Mouse (Mus musculus) right cerebral cortex, adult 18-20 months (tissue): ENCODE measurements at regions not wholly inside any gene's neighbourhood (a gene's known extent, or its start where the extent isn't known, plus 50 kb on each side); places are given as distances from the start of the nearest gene placed in this dataset.

Experiments
- DNase-seq: peaks from one replicate; pipeline ENCODE4 v3.0.0; 2022; ENCODE audit warnings: mixed read lengths

DNA sequence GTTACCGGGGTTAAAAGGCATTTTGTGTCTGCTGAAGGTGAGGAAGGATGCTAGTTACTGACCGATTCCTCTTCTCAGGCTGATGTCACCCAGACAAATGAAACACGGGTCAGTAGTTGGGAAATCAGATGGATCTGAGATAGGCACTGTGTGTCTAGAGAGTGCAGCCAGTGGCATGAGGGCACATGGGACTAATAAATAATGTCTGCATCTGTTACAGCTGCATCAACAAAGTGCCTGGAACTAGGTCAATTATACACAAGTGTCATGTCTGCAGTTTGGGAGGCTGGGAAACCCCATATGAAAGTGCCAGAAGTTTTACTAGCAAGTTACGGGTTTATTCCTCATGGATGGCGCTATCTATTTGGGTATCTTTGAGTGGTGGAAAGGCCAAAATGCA is 68.8 kb downstream of the Cxcl12 start:
- no peak for DNase-seq

DNA sequence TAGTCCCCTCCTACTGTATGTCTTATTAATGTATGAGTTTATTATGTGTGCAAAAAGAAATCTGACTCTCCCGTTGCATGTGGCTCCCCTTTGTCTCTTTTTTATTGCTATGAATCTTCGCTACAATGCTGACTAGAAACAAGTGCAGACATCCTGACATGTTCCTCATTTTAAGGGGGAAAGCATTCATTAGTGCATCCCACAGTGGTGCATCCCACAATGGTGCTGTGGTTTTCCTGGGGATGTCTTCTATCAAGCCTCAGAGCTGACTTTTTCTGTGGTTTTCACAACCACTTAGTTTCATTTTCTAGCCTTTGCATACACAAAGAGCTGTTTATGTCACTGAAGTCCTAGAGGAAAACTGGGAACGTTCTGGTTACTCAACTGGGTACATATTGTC is 72.9 kb downstream of the Cxcl12 start:
- no peak for DNase-seq

DNA sequence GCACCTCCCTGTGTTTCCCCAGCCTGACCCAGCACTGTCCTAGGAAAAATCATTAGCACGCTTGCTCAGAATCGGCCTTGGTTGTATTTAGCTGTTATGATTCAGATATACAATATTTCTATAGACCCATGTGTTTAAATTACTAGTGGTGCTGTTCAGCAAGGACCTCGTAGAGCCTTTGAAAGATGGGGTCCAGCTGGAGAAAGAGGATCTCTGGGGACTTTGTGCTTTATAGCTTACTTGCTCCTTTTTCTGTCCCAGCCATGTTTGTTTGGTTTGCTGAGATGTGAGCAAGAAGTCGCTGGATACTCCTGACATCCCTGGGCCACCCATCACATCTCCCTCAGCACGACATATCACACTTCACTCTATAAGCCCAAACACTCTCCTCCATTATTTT is 77.1 kb downstream of the Cxcl12 start:
- DNase-seq: no peak

DNA sequence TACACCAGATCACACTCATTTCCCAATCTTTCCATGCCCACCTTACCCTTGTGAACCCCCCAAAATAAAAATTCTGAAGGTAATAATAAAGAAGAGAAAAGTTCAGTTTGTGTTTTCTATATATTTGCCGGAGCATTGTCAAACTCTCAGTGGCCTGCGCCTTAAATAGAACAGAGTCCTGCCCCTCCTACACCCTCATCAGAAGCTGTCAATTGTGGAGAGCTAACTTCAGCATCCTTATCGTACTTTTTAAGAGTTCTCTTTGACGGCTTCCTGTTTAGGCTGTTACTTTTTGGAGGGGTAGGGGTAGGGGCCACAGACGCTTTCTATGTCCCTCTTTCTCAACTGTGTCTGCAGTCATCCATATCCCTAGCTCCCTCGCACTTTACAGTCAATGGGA is 77.5 kb downstream of the Cxcl12 start:
- DNase-seq: no peak

DNA sequence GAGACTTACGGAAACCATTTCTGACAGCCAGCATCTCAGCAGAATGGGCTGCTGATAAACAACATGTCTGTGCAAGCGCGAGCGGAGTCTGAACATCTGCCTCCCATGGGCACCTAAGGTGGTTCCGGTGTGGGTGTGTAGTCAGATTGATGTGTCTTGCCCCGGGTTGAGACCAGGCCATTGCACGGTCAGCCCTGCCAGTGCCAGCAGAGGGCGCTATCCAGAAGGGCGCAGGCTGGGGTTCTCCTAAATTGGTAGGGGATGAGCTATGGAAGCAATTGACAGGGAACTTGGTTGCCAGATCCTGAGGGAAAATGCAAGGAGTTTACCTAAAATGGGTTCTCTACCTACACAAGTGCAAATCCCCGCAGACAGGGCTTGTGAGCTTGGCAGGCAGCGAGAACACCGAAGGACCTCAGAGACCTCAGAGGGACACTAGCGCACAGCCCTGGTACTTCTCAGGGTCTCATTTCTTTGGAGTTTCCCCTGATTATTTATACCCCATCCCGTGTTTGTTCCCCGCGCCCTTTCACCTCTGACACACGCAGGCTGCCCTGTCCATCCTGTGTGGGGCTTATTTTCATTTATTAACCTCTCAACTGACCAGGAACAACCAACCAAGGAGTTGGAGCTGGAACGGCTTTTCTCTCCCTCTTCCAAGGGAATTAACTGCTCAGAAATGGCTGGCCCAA is 81.0 kb downstream of the Cxcl12 start:
- no peak for DNase-seq

DNA sequence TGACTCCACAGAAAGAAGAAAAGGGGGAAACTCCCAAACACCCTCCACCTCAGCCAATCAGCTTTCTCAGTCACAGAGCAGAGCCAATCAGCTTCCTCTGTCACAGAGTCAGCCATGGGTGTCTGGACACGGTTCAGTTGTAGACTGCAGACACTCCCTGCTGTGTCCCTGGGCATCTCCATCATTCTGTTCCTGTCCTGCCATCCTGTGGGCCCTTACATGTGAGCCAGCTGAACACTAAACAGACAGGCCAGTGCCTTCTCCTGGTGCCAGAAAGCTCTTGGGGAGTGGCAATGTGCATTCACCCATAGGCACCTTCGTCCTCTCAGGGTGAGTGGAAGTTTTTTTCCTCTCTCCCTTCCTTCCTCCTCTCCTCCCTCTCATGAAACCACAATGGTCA is 81.7 kb downstream of the Cxcl12 start:
- DNase-seq: no peak

DNA sequence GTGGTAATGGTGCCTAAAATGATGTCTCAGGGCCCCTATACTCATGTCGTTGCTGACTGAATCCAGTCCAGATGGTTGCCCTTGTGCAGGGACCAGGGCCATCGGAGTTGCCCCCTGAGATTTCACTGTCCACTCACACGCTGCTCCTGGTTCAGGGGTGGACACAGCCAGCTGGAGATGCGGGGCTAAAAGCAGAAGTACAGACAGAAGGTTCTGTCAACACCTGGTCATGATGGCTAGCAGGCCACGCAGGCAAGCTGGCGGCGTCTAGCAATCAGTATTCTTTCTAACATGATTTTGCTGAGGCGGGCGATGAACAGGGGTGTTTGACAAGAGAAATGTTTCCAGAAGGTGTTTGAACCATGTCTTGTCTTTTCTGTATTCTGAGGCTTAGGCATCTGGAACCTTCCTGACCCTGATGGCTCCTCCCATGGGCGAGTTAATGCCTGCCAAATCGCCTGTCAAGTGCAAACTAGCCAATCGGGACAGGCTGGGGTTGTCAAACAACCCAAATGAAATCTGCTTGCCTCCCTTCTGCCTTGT is 83.1 kb downstream of the Cxcl12 start:
- no peak for DNase-seq

DNA sequence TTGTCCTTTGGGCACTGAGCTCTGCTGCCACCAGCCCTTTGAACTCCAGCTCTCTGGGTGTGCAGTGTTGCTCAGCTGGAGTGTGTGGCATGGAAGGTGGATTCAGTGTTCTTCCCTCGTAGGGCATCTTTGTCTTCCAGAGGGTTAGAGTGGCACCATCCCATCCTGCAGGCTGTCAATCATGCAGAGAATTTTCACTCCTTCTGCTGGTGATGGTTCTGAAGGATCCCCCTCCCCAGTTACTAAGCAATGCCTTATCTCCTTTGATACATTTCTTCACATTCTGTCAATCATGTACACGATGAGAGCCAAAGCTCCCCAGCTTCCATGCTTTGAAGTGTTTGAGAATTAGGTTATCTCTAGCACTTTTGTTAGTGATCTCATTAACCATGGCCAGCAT is 84.0 kb downstream of the Cxcl12 start:
- DNase-seq: no peak

DNA sequence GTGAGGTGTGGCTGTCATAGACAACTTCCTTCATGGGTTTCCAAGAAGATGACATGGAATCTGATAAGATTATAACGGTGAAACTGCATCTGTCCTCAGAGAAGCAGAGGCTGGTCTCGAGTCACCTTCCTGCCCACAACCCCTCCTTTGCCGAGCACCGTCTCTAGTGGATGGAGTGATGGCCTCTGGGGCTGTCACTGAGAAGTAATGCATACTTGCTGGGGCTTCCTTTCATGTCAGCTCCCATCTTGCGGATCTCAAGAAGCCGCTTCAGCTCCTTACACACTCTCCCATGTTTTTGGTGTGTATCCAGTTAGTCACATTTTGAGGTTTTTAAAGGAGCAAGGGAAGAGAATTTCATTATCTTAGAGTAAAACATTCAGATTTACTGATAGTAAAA is 84.7 kb downstream of the Cxcl12 start:
- no peak for DNase-seq

DNA sequence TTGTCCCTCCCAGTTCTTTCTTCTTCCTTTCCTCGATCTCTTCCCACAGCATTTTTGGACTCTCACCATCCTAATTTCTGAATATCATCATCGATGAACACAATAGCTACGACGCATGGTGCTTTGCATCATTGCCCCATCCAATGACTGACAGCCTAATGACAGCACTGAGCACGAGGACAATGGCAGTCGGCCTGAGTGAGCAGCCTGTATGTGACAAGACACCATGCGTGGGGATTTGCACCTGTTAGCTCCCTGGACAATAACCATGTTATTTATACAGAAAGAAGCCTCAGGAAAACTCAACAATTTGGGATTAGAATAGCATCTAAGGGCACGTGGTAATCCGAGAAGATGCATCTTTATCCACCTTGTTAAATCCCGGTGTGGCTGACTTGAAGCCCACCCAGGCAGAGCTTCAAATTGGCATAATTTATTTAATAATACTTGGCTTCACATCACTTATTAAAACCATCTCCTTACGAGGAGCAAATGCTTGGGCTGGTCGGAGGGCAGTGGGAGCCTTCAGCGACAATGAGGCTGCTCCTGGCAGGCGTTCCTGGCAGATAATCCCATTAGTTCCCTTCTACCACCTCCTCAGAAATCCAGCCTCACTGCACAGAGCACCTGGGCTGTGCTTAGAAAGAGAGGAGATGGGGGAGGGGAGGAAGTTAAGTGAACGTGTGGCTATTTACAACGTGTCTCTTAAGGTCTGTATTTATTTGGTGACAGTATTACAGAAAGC is 85.4 kb downstream of the Cxcl12 start:
- DNase-seq: no peak

DNA sequence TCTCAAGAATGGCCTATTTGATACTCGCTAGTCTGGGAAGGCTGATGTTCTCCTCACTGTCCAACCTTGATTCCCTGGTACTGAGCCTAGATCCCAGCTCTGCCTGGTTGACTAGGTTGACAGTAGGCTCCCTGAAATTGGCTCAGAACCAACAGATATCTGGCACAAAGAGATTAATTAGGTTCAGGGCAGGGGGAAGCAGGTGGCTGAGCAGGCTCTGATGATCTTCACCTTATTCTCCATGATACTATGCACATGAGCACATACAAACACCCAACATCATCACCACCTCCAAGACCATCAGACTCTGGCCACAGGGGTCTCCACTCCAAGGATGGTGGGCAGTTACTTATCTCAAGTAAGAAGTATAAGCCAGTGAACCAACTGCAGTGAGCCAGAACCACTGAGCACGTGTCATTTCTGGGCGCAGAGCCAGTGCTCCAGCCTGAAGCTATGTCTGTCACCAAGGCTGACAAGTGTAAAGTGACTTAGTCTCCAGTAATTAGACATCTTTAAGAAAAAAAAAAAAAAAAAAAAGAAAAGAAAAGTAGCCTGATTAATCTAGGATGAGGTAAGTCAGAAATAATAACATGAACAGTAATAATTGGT is 86.4 kb downstream of the Cxcl12 start:
- peak; percentile 46 for DNase-seq

DNA sequence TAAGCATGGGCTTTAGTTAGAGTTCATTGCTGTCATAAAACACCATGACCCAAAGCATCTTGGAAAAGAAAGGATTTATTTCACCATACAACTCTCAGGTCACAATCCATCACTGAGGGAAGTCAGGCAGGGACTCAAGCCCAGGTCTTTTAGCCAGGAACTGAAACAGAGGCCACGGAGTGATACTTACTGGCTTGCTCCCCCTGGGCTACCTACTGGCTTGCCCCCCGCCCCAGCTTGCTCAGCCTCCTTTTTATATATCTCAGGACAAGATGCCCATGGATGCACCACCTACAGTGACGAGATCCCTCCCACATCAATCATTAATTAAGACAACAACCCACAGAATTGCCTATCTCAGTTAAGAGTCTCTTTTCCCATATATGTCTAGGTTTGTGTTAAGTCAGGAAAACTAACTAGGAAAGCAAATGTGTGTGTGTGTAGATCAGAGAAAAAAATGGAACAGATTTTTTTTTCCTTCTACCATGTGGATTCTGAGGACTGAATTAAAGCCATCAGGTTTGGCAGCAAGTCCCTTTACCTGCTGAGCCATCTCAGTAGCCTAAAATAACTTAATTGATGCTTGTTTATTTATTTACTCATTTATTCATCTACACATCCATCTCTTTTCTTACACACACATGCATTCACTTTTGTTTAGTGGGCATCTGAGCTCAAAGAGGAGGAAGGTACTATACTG is 87.2 kb downstream of the Cxcl12 start:
- no peak for DNase-seq

DNA sequence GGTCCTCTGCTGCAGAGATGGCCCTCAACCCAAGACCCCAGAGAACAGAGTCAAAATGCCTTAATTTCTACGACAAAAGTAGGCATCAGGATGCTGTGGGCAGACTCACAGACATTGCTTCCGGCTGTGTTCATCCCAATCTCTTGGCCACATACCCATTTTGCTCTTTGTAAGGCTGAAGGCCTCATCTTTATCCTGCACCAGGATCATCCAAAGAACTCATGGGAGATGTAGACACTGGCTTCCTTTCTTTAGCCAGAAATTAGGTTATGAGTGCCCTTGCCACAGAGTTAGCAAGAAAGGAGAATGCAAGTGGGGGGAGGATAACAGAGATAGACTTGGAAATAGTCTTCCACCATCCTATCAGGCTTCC is 87.8 kb downstream of the Cxcl12 start:
- no peak for DNase-seq

DNA sequence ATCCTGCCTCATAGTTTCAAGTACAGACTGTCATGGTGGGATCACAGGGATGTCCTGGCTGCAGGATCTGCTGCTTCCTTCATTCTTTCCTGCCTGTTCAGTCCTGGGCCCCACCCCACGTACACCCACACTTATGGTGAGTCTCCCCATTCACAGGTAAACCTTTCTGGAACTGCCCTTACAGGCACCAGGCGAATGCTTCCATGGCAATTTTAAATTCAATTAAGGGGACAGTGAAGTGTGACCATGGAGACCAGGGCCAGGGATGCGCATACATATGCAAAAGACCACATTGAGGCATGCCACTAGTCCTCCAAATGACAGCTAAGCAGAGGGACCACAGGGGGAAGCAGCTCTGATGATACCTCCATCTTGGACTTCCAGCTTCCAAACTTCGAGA is 89.3 kb downstream of the Cxcl12 start:
- no peak for DNase-seq

DNA sequence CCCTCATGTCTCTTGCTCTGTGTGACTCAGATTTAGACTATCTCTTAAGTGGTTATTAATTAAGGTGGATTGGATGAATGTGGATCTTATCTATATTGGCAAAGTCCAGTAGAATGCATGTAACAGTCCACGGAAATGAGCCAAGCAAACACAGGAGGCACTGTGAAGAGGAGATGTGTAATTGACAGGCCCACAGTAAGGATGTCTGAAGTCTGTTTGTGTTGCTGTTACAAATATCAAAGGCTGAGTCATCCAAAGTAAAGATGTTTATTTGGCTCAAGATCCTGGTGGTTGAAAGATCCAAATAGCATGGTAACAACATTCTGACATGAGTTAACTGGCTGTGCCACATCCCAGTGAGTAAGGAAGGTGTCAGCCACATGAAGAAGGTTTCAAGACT is 99.6 kb downstream of the Cxcl12 start:
- no peak for DNase-seq

DNA sequence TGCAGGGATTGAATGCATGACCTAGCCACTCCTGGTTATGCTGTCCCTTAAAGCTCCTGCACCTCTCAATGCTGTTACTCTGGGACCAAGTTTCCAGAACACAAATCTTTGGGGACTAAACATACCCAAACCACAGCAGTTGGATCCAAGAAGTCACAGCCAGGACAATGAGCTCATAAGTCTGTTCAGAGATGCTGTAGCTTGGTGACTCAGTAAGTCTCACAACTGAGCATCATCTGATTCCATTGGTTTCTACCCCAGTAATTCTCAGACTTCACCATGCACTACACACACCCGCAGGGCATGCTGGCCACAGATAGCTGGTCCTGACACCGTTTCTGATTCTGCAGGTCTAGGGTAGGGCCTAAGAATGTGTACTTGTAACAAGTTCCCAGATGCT is 100.0 kb downstream of the Cxcl12 start:
- DNase-seq: no peak

DNA sequence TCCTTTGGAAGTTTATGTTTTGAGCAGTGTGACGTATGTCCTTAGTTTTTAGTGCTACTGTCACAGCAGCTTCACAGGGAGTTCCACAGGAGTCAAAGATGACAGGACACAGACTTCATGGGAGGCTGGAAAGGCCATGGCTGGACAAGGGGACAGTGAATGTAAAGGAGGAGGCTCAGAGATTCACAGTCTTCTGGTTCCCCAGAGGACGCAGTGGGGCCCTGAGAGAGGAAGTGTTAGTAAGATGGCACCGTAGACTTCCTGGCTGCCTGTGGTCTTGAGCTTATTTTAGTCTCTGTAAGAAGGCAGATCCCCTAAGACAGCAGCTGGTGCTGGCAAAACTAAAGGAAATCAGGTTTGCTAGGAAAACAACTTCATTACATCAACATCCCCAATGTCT is 101.9 kb downstream of the Cxcl12 start:
- DNase-seq: no peak

DNA sequence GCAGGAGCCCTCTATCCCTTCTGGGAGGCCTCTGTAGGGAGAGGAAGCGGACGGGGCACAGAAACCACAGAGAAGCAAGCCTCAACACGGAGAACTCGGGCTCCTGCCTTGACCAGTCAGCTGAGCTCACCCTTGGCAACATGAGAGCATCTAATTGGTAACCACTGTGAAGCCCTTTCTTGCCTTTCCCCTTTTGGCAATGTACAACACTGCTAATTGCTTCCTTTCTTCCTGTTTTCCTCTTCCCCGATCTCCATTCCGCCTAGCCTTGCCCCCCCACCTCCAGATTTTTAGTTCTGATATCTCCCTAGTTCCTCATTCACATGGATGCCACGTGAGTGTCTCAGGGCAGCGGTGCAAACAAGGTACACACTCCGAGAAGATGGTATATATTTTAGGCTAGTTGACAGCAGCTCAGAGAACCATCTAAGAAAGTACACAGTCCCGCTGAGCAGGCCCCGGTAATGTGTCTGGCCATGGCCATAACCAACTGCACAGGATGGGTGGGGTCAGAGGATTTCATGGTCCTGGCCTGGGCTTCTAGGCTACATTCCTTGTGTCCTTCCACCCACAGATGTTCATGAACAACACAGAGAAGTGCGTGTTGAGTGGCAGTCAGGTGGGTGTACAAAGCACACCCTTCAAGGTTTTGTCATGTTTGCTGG is 103.4 kb downstream of the Cxcl12 start:
- no peak for DNase-seq

DNA sequence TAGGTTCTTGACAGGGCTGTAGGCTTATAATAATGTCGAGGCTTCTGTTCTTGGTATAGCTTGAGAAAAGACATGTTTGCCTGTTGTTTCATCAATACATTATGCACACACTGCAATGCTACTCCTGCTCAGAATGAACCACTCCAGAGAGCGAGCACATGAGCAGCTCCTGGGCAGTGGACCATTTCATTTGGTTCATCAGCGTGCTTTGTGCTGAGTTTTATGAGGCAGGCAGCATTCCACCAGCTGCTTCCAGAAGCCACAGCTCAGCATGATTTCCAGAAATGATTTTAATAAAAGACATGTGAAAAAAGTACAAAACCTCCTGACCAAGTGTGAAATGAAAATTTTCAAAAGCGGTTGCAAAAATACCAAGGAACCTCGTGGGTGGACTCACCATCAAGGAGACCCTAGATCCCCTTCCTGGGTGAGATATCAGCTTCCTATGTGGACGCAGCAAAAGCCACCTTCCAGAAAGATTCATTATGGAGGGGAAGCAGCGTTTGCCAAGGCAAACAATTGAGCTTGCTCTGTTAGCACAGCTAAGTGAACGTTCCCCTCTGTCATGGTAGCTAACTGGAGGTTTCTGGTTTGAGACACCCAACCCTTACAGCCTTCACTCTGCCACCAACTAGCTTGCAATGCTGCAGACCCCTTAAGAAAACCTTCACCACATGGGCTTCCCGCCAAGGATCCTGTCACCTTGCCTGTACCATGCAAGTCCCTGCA is 104.1 kb downstream of the Cxcl12 start:
- DNase-seq: no peak

DNA sequence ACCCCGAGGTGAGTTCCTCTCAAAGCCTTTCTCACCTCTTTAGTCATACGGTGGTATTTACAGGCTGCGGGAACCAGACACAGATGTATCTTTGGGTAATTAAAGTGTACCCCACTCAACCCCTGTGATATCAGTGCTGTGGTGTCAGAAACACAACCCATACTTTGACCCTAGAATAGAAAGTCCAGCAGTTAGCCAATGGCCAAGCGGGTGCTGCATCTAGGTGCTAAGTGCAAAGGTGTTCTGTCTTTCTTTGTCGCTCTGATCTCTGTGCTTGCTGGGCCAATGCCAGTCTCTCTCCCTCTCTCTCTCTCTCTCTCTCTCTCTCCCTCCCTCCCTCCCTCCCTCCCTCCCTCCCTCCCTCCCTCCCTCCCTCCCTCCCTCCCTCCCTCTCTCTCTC is 107.6 kb downstream of the Cxcl12 start:
- DNase-seq: no peak

DNA sequence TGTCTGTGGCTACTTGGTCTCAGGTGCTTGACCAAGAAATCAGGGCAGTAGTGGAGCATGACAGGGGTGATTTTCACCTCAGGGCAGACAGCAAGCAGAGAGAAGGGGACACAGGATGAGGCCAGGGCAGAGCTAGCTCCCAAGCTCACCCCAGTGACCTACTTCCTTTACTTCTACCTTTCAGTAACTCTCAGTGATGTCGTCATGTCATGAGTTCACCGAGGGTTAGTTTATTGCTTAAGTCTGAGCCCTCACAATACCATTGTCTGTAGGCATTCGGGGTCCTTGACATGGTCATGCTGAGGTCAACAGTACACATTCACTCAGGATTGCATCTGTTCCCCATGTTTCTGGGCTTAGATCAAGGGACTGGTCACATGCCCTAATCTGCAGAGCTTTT is 108.5 kb downstream of the Cxcl12 start:
- no peak for DNase-seq

DNA sequence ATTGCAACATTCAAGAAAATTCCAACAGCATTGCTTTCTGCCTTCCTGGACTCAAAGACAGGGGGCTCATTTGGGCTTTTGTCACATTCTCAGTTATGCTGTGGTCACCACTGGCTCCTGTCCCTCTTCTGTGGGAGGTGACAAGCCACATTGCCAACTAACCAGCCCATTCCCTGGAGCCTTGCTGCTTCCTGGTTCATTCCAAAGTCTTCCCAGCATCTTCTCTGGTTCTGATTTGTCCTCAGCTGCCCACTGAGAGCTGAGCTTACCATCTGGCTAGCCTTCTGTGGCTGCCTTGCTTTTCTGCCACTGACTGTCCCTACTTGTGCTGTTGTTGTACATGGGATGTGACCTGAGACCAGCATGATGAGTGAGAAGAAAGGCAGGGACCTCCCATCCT is 111.0 kb downstream of the Cxcl12 start:
- DNase-seq: peak; percentile 40
